Mouse (Mus musculus) CD4-positive helper T cell, adult 2 months (primary cell): ENCODE results near the gene Stk4.
"Not testable (repeated sequence)": the region's sequence is repeated elsewhere in the genome, so short reads cannot be mapped to it uniquely, and the experiment has no call there.

Experiments used
- DNase-seq: peaks from one replicate; pipeline ENCODE4 v3.0.0-alpha.2; 2012; ENCODE audit warnings: low read depth, missing footprints, low spot score

The Stk4 gene

DNA sequence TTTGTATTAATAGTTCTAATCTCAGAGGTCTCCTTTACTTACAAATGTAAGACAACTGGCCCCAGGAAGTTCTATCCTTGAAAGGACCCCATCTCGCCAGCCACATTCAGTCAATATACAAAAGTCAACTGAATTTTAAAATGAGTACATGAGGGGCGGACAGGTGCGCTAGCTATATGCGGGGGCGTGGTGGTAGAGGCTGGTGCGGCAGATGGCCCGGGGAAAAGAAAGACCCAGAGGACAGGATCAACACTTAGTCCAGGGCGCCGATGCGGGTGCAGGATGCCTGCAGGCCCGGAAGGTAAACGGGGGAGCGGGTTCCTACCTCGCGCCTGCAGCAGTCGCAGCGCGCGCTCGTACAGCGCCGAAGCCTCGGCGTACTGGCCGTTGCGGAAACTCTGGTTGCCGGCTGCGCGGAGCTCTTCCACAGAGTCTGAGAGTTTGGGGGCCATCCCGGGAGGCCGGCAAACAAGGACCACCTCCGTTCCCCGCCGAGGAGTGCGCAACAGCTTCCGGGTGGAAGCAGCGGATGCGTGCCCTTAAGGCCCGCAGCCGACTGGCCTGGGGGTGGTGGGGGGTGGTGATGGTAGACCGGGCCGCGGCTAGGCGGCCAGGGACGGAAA is at the start of gene Stk4:
Gene Stk4 (plus strand): TSS at position 181 of the 623 bp plus-strand sequence.
- DNase-seq = peak; percentile 69

GRCm38 (mm10) chr2:164022104-164022503 is 48.0 kb upstream of the Stk4 start:
- no peak for DNase-seq

DNA sequence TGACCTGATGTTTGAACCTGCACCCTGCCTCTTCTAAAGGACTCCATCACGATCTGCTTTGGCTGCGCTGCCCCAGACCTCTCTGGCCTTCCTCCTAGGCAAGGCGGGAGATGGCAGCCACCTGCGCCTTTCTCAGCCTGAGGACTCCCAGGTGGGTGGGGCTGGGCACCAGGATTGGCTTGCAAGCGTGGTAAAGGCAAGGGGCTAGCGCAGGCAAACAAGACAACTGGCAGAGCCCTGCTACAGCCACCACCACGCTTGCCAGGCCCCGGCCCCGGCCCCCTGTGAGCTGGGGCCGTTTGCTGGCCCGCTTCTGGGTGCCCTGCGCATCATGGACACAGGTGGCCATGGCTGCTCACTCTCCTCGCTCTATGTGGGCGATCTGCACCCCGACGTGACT is 45.0 kb upstream of the Stk4 start, which contains the start of gene Pabpc1l:
Gene Pabpc1l (plus strand): TSS at position 301 of the 400 bp plus-strand sequence.
- DNase-seq = no peak

DNA sequence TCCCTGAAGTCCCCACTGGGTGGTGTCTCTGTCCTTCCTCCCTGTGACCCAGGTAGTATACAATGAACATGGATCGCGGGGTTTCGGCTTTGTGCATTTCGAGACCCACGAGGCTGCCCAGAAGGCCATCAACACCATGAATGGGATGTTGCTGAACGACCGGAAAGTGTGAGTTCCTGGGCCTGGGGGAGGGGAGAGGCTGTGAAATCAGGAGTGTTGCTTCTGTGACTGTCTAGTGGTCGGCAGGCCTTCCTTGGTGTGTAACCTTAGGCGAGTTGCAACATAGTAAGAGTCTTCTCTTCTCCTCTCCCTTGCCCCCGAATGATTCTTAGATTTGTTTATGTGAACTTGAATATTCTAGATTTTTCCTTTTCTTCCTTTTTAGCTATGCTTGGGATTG is 39.0 kb upstream of the Stk4 start:
- no peak for DNase-seq

DNA sequence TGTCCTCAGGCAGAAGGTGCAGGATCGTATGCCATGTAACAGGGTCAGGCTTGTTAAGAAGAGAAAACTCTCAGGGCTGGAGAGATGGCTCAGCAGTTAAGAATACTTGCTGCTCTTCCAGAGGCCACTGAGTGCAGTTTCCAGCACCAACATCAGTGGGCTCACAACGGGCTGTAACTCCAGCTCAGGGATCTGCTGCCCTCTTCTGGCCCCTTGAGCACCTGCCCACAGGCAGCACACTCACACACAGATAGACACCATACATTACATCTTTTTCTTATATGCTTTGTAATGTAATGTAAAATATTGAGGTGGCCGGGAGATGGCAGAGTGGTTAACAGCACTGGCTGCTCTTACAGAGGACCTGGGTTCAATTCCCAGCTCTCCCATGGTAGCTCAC is 37.1 kb upstream of the Stk4 start:
- DNase-seq = no peak

DNA sequence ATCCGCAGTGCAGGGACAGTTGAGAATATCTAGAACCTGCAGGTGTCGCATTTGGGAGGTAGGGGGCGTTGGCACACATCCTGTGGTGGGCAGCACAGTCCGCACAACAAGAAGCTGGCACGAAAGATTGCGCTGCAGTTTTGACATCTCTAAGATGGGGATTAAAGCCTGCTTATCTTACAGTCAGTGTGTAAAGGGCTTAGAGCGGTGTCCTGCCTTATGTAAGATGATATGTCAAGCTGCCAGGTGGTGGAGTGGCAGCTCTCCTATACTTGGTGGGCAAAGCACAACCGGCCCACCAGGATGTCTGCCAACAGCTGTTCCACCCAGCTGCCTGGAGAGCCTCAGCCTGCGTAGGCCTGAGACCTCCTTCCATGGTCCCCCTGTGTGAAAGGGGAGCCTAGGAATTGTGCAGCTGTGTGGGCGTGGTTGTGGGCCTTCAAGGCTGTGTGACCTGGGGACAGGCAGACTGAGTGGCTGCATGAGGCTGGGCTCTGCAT is 33.6 kb upstream of the Stk4 start:
- DNase-seq = no peak

GRCm38 (mm10) chr2:164038407-164039028 is 31.6 kb upstream of the Stk4 start:
- DNase-seq = no peak

- DNase-seq = no peak
Measured at GRCm38 (mm10) chr2:164040949-164041348, 29.2 kb upstream of the Stk4 start.

- DNase-seq = no peak
Measured at GRCm38 (mm10) chr2:164041523-164041922, 28.6 kb upstream of the Stk4 start.

GRCm38 (mm10) chr2:164047197-164047690 is 22.9 kb upstream of the Stk4 start:
- peak; percentile 86 for DNase-seq

- no peak for DNase-seq
Measured at GRCm38 (mm10) chr2:164053767-164054166, 16.4 kb upstream of the Stk4 start.

- DNase-seq = no peak
Measured at GRCm38 (mm10) chr2:164054671-164055070, 15.5 kb upstream of the Stk4 start.

- DNase-seq = no peak
Measured at GRCm38 (mm10) chr2:164059634-164060235, 10.4 kb upstream of the Stk4 start.

DNA sequence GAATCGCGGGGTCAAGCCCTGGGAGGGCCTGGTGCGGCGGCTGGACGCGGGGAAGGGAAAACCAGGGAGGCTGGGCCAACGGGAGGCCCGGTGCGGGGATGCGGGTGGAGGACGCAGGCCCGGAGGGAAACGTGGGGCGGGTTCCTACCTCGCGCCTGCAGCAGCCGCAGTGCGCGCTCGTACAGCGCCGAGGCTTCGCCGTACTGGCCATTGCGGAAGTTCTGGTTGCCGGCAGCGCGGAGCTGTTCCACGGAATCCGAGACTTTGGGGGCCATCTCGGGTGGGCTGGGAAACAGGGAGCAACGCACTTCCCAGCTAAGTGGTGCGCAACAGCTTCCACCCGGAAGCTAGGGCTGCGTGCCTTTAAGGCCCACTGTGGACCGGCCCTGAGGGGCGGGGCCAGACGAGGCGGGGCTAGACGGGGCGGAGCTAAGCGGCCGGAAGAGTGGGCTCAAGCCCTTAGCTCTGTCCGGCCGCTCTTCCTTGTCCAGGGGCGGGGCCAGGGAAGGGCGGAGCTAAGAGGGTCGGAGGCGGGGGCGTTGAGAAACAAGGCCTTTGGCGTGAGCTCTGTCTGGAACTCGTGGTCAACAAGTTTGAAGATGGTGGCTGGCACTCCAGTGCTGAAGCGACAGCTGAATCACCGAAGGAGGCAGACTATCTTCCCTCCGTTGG is 779 bp downstream of the Stk4 start, which contains the start of gene Tomm34:
Gene Tomm34 (minus strand): TSS at position 405 of the 672 bp plus-strand sequence.
- peak; percentile 90 for DNase-seq

- not testable (repeated sequence) for DNase-seq
Measured at GRCm38 (mm10) chr2:164071437-164071820, 1.3 kb downstream of the Stk4 start.

DNA sequence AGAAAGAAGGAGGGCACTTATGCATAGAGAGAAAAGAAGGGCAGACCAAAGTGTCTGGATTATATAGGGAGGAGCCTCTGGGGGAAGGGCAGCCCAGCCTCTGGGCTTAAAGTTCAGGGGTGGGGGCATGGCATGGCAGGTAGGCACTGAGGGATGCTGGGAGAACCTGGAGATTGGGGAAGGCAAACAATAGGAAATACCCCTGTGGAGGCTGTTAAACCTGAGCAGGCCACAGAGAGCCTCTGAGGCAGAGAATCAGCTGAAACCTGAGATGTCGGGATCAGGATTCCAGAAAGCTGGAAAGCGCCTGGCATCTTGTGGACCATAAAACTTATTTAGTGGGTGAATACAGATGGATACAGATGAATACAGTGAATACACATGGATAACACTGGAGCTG is 2.0 kb downstream of the Stk4 start:
- no peak for DNase-seq

- DNase-seq = no peak
Measured at GRCm38 (mm10) chr2:164073120-164073519, 3.0 kb downstream of the Stk4 start.

- DNase-seq = peak; percentile 98
Measured at GRCm38 (mm10) chr2:164073918-164074578, 3.9 kb downstream of the Stk4 start.

GRCm38 (mm10) chr2:164075088-164075487 is 5.0 kb downstream of the Stk4 start:
- peak; percentile 79 for DNase-seq

GRCm38 (mm10) chr2:164076874-164077425 is 6.8 kb downstream of the Stk4 start:
- DNase-seq = peak; percentile 45

DNA sequence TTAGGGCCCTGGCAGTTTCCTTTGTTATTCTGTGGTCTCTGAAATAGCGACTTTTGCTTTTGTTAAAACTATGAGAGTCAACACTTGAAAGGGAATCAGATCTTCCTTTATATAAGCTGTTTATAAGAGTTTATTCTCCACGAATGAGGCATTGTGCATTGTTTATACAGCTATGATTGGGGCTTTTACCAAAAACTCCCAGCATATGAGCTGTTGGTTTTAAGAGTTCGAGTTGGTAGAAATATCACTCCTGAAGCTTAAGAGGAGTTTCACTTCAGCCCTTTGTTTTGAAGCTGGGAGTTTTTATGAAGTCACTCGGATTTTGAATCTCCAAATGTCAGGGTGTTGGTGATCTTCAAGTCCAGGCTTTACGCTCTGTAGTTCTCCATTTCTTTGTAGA is 7.8 kb downstream of the Stk4 start:
- peak; percentile 57 for DNase-seq
